Mouse (Mus musculus) myocyte (in vitro differentiated cells): ENCODE measurements around the gene Polr2m. TPM values are rescaled to one million over a fixed set of nuclear protein-coding genes. Genes with fewer than 3 reads are reported as not detected.

Experiments used
- H3K27me3 ChIP-seq: one replicate; pipeline ENCODE4 v1.6.1; 2011; ENCODE audit not compliant: control insufficient read depth, insufficient read depth, insufficient read length
- H3K36me3 ChIP-seq: one replicate; pipeline ENCODE4 v1.6.1; 2011; ENCODE audit not compliant: control insufficient read depth, insufficient read depth
- H3K4me2 ChIP-seq: one replicate; pipeline ENCODE4 v1.6.1; 2011; ENCODE audit warnings: low read depth, control low read depth
- H3K4me3 ChIP-seq: one replicate; pipeline ENCODE4 v1.5.1; 2011; ENCODE audit warnings: mild to moderate bottlenecking, control low read depth, moderate library complexity
- H3K79me2 ChIP-seq: one replicate; pipeline ENCODE4 v1.6.1; 2011; ENCODE audit not compliant: control insufficient read depth, insufficient read depth
- H3ac ChIP-seq: one replicate; pipeline ENCODE4 v1.6.1; 2011; ENCODE audit not compliant: control insufficient read depth, insufficient read length
- CEBPB ChIP-seq: IDR thresholded peaks from 2 replicates; pipeline ENCODE4 v1.6.1; 2011; ENCODE audit warnings: mild to moderate bottlenecking, moderate library complexity; ENCODE audit not compliant: poor library complexity, insufficient read depth, severe bottlenecking
- E2F4 ChIP-seq: IDR thresholded peaks from one replicate; pipeline ENCODE4 v1.6.1; 2011; ENCODE audit warnings: mild to moderate bottlenecking, control low read depth, moderate library complexity; ENCODE audit not compliant: insufficient read depth
- MAX ChIP-seq: IDR thresholded peaks from one replicate; pipeline ENCODE4 v1.6.1; 2011; ENCODE audit warnings: low read depth, mild to moderate bottlenecking, control low read depth
- MYOD1 ChIP-seq, 3 experiments: IDR thresholded peaks; one replicate each; pipeline ENCODE4 v1.6.1; 2011; ENCODE audit warnings: control low read depth in 2 of 3, low read depth in 2 of 3, mild to moderate bottlenecking in 2 of 3, moderate library complexity in 1 of 3; ENCODE audit not compliant: insufficient read length in 2 of 3, control insufficient read depth in 1 of 3
- MYOG ChIP-seq, 3 experiments: IDR thresholded peaks; one replicate each; pipeline ENCODE4 v1.6.1; 2011; ENCODE audit warnings: control low read depth in 2 of 3, low read depth in 2 of 3, mild to moderate bottlenecking in 2 of 3; ENCODE audit not compliant: insufficient read length in 2 of 3, control insufficient read depth in 1 of 3, insufficient read depth in 1 of 3
- POLR2A ChIP-seq: IDR thresholded peaks from one replicate; pipeline ENCODE4 v1.6.1; 2011; ENCODE audit warnings: low read depth, mild to moderate bottlenecking, control low read depth, moderate library complexity; ENCODE audit not compliant: insufficient read length
- POLR2AphosphoS2 ChIP-seq: IDR thresholded peaks from one replicate; pipeline ENCODE4 v1.6.1; 2011; ENCODE audit warnings: low read depth, control low read depth; ENCODE audit not compliant: insufficient read length
- REST ChIP-seq: IDR thresholded peaks from one replicate; pipeline ENCODE4 v1.6.1; 2011; ENCODE audit warnings: mild to moderate bottlenecking, control low read depth, moderate library complexity; ENCODE audit not compliant: insufficient read depth, insufficient read length
- SRF ChIP-seq: IDR thresholded peaks from one replicate; pipeline ENCODE4 v1.6.1; 2011; ENCODE audit warnings: low read depth; ENCODE audit not compliant: control insufficient read depth, insufficient read length
- TCF12 ChIP-seq: IDR thresholded peaks from one replicate; pipeline ENCODE4 v1.6.1; 2011; ENCODE audit warnings: mild to moderate bottlenecking, control low read depth; ENCODE audit not compliant: poor library complexity, insufficient read depth, severe bottlenecking
- TCF3 ChIP-seq: IDR thresholded peaks from one replicate; pipeline ENCODE4 v1.6.1; 2011; ENCODE audit warnings: low read depth, control low read depth; ENCODE audit not compliant: insufficient read length
- USF1 ChIP-seq: IDR thresholded peaks from one replicate; pipeline ENCODE4 v1.6.1; 2011; ENCODE audit warnings: low read depth, mild to moderate bottlenecking, control low read depth, moderate library complexity
- polyA plus RNA-seq: library from polyadenylated mRNA; unstranded; fragments of >200 nt; fragmentation: generic; extraction: Trizol; gene quantifications from one replicate; pipeline ENCODE4 v1.2.1, GENCODE M21; 2012; ENCODE audit warnings: missing spikeins

Polr2m gene
- polyA plus RNA-seq, 1 experiment: 146 TPM

GRCm38 (mm10) chr9:71519836-71520235 is 34.1 kb upstream of the Polr2m start:
- Histone ChIP-seq H3K79me2 (no peaks in the 10 kb centered on the region), H3K36me3 (no peaks in the 10 kb centered on the region), H3K27me3 (no peaks in the 10 kb centered on the region), H3K4me3 (no peak overlapping the region), H3ac (no peak overlapping the region), H3K4me2 (no peak overlapping the region)
- TF ChIP-seq TCF12 (no peak), SRF (no peak), CEBPB (no peak), USF1 (no peak), MAX (no peak), POLR2A (no peak), MYOD1 (IDR thresholded peaks at IDR 0.05; ENCODE audit: control insufficient read depth in 1 of 3, insufficient read length in 2 of 3, low read depth in 2 of 3) (no peak), MYOG (IDR thresholded peaks at IDR 0.05; ENCODE audit: control insufficient read depth in 1 of 3, insufficient read depth in 1 of 3, insufficient read length in 2 of 3, low read depth in 2 of 3) (no peak), TCF3 (no peak), REST (no peak), E2F4 (no peak), POLR2AphosphoS2 (no peak)

GRCm38 (mm10) chr9:71517487-71517886 is 31.8 kb upstream of the Polr2m start:
- Histone ChIP-seq H3ac (no peak overlapping the region), H3K4me3 (no peak overlapping the region), H3K79me2 (no peaks in the 10 kb centered on the region), H3K27me3 (no peaks in the 10 kb centered on the region), H3K36me3 (no peaks in the 10 kb centered on the region), H3K4me2 (no peak overlapping the region)
- TF ChIP-seq POLR2AphosphoS2 (no peak), USF1 (no peak), MAX (no peak), MYOG (IDR thresholded peaks at IDR 0.05; ENCODE audit: control insufficient read depth in 1 of 3, insufficient read depth in 1 of 3, insufficient read length in 2 of 3, low read depth in 2 of 3) (no peak), SRF (no peak), MYOD1 (IDR thresholded peaks at IDR 0.05; ENCODE audit: control insufficient read depth in 1 of 3, insufficient read length in 2 of 3, low read depth in 2 of 3) (no peak), CEBPB (no peak), TCF3 (no peak), TCF12 (no peak), E2F4 (no peak), REST (no peak), POLR2A (no peak)

- H3K27me3 ChIP-seq: no peaks in the 10 kb centered on the region
- TF ChIP-seq E2F4 (no peak), SRF (no peak), POLR2AphosphoS2 (no peak), REST (no peak), MYOG (IDR thresholded peaks at IDR 0.05; ENCODE audit: control insufficient read depth in 1 of 3, insufficient read depth in 1 of 3, insufficient read length in 2 of 3, low read depth in 2 of 3) (no peak), MAX (no peak), TCF3 (no peak), MYOD1 (IDR thresholded peaks at IDR 0.05; ENCODE audit: control insufficient read depth in 1 of 3, insufficient read length in 2 of 3, low read depth in 2 of 3) (no peak)
- H3ac ChIP-seq: no peak overlapping the region
- H3K36me3 ChIP-seq: no peaks in the 10 kb centered on the region
- no peaks in the 10 kb centered on the region for H3K79me2 ChIP-seq
- H3K4me3 ChIP-seq: no peak overlapping the region
- no peak overlapping the region for H3K4me2 ChIP-seq
Observed at GRCm38 (mm10) chr9:71515862-71516261, 30.1 kb upstream of the Polr2m start.

GRCm38 (mm10) chr9:71513566-71513965 is 27.8 kb upstream of the Polr2m start:
- Histone ChIP-seq H3K36me3 (no peaks in the 10 kb centered on the region), H3K27me3 (no peaks in the 10 kb centered on the region), H3K79me2 (no peaks in the 10 kb centered on the region), H3K4me3 (no peak overlapping the region), H3ac (no peak overlapping the region), H3K4me2 (no peak overlapping the region)
- TF ChIP-seq POLR2AphosphoS2: no peak
- TF ChIP-seq MYOG (IDR thresholded peaks at IDR 0.05; ENCODE audit: control insufficient read depth in 1 of 3, insufficient read depth in 1 of 3, insufficient read length in 2 of 3, low read depth in 2 of 3): no peak

- Histone ChIP-seq H3K36me3 (no peaks in the 10 kb centered on the region), H3ac (no peak overlapping the region), H3K4me2 (no peak overlapping the region), H3K4me3 (no peak overlapping the region), H3K27me3 (no peaks in the 10 kb centered on the region), H3K79me2 (no peaks in the 10 kb centered on the region)
- no peak for TF ChIP-seq SRF
Observed at GRCm38 (mm10) chr9:71512899-71513298, 27.2 kb upstream of the Polr2m start.
